Mouse (Mus musculus) C2C12 (cell line): Measurements from ENCODE around the gene Ctnna2. TPM values are rescaled to one million over a fixed set of nuclear protein-coding genes. Genes with fewer than 3 reads are reported as not detected.

Source experiments
- H3K27me3 ChIP-seq: one replicate; pipeline ENCODE4 v1.6.1; 2011; ENCODE audit not compliant: control insufficient read depth, insufficient read depth, insufficient read length
- H3K36me3 ChIP-seq: one replicate; pipeline ENCODE4 v1.6.1; 2011; ENCODE audit not compliant: control insufficient read depth, insufficient read depth
- H3K4me3 ChIP-seq: one replicate; pipeline ENCODE4 v1.5.1; 2011; ENCODE audit warnings: mild to moderate bottlenecking, control low read depth; ENCODE audit not compliant: poor library complexity, insufficient read depth, severe bottlenecking
- H3K79me2 ChIP-seq: one replicate; pipeline ENCODE4 v1.6.1; 2011; ENCODE audit not compliant: control insufficient read depth, insufficient read depth
- H3K79me3 ChIP-seq: one replicate; pipeline ENCODE4 v1.6.1; 2011; ENCODE audit warnings: low read depth, control low read depth
- H3ac ChIP-seq: one replicate; pipeline ENCODE3; 2011; ENCODE audit warnings: low read depth; ENCODE audit not compliant: control insufficient read depth, insufficient read length
- CEBPB ChIP-seq: IDR thresholded peaks from one replicate; pipeline ENCODE4 v1.6.1; 2011; ENCODE audit warnings: low read depth, mild to moderate bottlenecking, control low read depth, moderate library complexity
- CTCF ChIP-seq: IDR thresholded peaks from one replicate; pipeline ENCODE4 v1.5.1; 2011; ENCODE audit not compliant: control insufficient read depth, insufficient read depth, insufficient read length
- FOSL1 ChIP-seq: IDR thresholded peaks from one replicate; pipeline ENCODE4 v1.8.0; 2011; ENCODE audit warnings: mild to moderate bottlenecking, low read length; ENCODE audit not compliant: poor library complexity, insufficient read depth, severe bottlenecking
- MAX ChIP-seq: IDR thresholded peaks from one replicate; pipeline ENCODE4 v1.6.1; 2011; ENCODE audit warnings: mild to moderate bottlenecking, control low read depth
- MYOD1 ChIP-seq: IDR thresholded peaks from one replicate; pipeline ENCODE4 v1.6.1; 2011; ENCODE audit warnings: low read depth; ENCODE audit not compliant: control insufficient read depth, insufficient read length
- MYOG ChIP-seq: IDR thresholded peaks from one replicate; pipeline ENCODE4 v1.6.1; 2011; ENCODE audit not compliant: control insufficient read depth, insufficient read length; ENCODE audit errors: extremely low read depth
- USF1 ChIP-seq: IDR thresholded peaks from one replicate; pipeline ENCODE4 v1.6.1; 2011; ENCODE audit warnings: low read depth, mild to moderate bottlenecking, control low read depth, moderate library complexity
- polyA plus RNA-seq: library from polyadenylated mRNA; unstranded; fragments of >200 nt; fragmentation: generic; extraction: Trizol; gene quantifications from one replicate; pipeline ENCODE4 v1.2.1, GENCODE M21; 2012; ENCODE audit warnings: missing spikeins

Ctnna2 gene
- polyA plus RNA-seq, 1 experiment = not detected

GRCm38 (mm10) chr6:77243541-77244231, 735.8 kb downstream of the Ctnna2 start:
- Histone ChIP-seq H3K79me2 (no peaks in the 10 kb centered on the region), H3K36me3 (no peaks in the 10 kb centered on the region), H3K4me3 (no peak overlapping the region), H3K27me3 (no peaks in the 10 kb centered on the region), H3K79me3 (no peaks in the 10 kb centered on the region), H3ac (no peak overlapping the region)
- no peak for TF ChIP-seq FOSL1

GRCm38 (mm10) chr6:77242601-77243406, 736.7 kb downstream of the Ctnna2 start, which contains the start of gene Lrrtm1:
TSS of gene Lrrtm1 (plus strand) at chr6:77242689.
- Histone ChIP-seq H3K79me2 (no peaks in the 10 kb centered on the region), H3K4me3 (no peak within 1 kb of the TSS), H3K36me3 (no peaks in the 10 kb centered on the region), H3K27me3 (no peaks in the 10 kb centered on the region), H3K79me3 (no peaks in the 10 kb centered on the region), H3ac (no peak within 1 kb of the TSS)
- TF ChIP-seq FOSL1 = no peak
- TF ChIP-seq CEBPB = no peak
- TF ChIP-seq MYOG = no peak
- TF ChIP-seq MYOD1 = no peak

- Histone ChIP-seq H3K36me3 (no peaks in the 10 kb centered on the region), H3K4me3 (no peak overlapping the region), H3K79me2 (no peaks in the 10 kb centered on the region), H3ac (no peak overlapping the region), H3K79me3 (no peaks in the 10 kb centered on the region), H3K27me3 (no peaks in the 10 kb centered on the region)
- no peak for TF ChIP-seq CTCF
- TF ChIP-seq MYOG = no peak
- TF ChIP-seq MYOD1 = no peak
- TF ChIP-seq MAX = no peak
- TF ChIP-seq USF1 = no peak
- TF ChIP-seq FOSL1 = no peak
- no peak for TF ChIP-seq CEBPB
These were observed 739.1 kb downstream of the Ctnna2 start for GRCm38 (mm10) chr6:77240426-77240825.

GRCm38 (mm10) chr6:77222849-77223638, 756.5 kb downstream of the Ctnna2 start:
- no peak for TF ChIP-seq CTCF
- no peak for TF ChIP-seq MYOG
- TF ChIP-seq MYOD1 = no peak
- no peak for TF ChIP-seq MAX
- TF ChIP-seq CEBPB = no peak
- H3K36me3 ChIP-seq = no peaks in the 10 kb centered on the region
- no peaks in the 10 kb centered on the region for H3K79me3 ChIP-seq
- H3K27me3 ChIP-seq = no peaks in the 10 kb centered on the region
- H3K79me2 ChIP-seq = no peaks in the 10 kb centered on the region
- H3ac ChIP-seq = no peak overlapping the region
- H3K4me3 ChIP-seq = no peak overlapping the region

- Histone ChIP-seq H3K79me2 (no peaks in the 10 kb centered on the region), H3ac (no peak overlapping the region), H3K36me3 (no peaks in the 10 kb centered on the region), H3K79me3 (no peaks in the 10 kb centered on the region), H3K4me3 (no peak overlapping the region), H3K27me3 (no peaks in the 10 kb centered on the region)
- TF ChIP-seq CEBPB = no peak
- no peak for TF ChIP-seq CTCF
- no peak for TF ChIP-seq MYOG
- TF ChIP-seq USF1 = no peak
- TF ChIP-seq MYOD1 = no peak
- no peak for TF ChIP-seq FOSL1
- no peak for TF ChIP-seq MAX
These were observed 758.7 kb downstream of the Ctnna2 start for GRCm38 (mm10) chr6:77220776-77221175.

- Histone ChIP-seq H3K79me3 (no peaks in the 10 kb centered on the region), H3K79me2 (no peaks in the 10 kb centered on the region), H3K36me3 (no peaks in the 10 kb centered on the region), H3K27me3 (no peaks in the 10 kb centered on the region), H3ac (no peak overlapping the region), H3K4me3 (no peak overlapping the region)
- no peak for TF ChIP-seq CEBPB
- no peak for TF ChIP-seq MYOD1
- no peak for TF ChIP-seq FOSL1
- TF ChIP-seq MAX = no peak
- no peak for TF ChIP-seq USF1
- no peak for TF ChIP-seq CTCF
- TF ChIP-seq MYOG = no peak
These were observed 760.6 kb downstream of the Ctnna2 start for GRCm38 (mm10) chr6:77218875-77219274.
